Mouse (Mus musculus) left cerebral cortex, postnatal 4 days (tissue): ENCODE data around the gene Stx6. TPM values are rescaled to one million over a fixed set of nuclear protein-coding genes. Genes with fewer than 3 reads are reported as not detected.
A peak's percentile ranks its signal among the peaks of the same experiment; 100 is the strongest.

Source experiments
- DNase-seq: peaks from one replicate; pipeline ENCODE4 v3.0.0-alpha.2; 2022
- intact Hi-C: fragments of 180-260 bp; cut with DNase I; formaldehyde crosslinking; loops from one replicate; pipeline ENCODE4 v1.15.1; 2025
- total RNA-seq, 2 experiments: library from RNA; stranded (reverse); gene quantifications; 2 replicates each; pipeline ENCODE4 v1.2.3; 2021

Stx6 gene
- 100 to 1,000 TPM in 1 of 2 experiments, 10 to 100 TPM in 1; 99.3 to 102 TPM for total RNA-seq

GRCm38 (mm10) chr1:155158141-155158969 lies at the start of gene Stx6:
Stx6 (plus strand) TSS chr1:155158715.
- intact Hi-C loops: loop anchor here (5.0 kb wide), 1 partner anchor 44 kb away; no protein-coding TSS in a partner anchor
- peak; percentile 99 for DNase-seq

- intact Hi-C loops: no loop called here
- DNase-seq: no peak
Observed at GRCm38 (mm10) chr1:155109387-155110350, 48.8 kb upstream of the Stx6 start.

- intact Hi-C loops: no loop called here
- DNase-seq: no peak
Observed at GRCm38 (mm10) chr1:155111491-155111890, 47.0 kb upstream of the Stx6 start.

GRCm38 (mm10) chr1:155112118-155112517 lies 46.4 kb upstream of the Stx6 start:
- intact Hi-C loops: no loop called here
- DNase-seq: no peak

GRCm38 (mm10) chr1:155112875-155113274 lies 45.6 kb upstream of the Stx6 start:
- intact Hi-C loops: no loop called here
- no peak for DNase-seq

- DNase-seq: no peak
- intact Hi-C loops: no loop called here
Observed at GRCm38 (mm10) chr1:155113946-155114345, 44.6 kb upstream of the Stx6 start.

GRCm38 (mm10) chr1:155119719-155120118 lies 38.8 kb upstream of the Stx6 start:
- intact Hi-C loops: no loop called here
- DNase-seq: no peak

- intact Hi-C loops: no loop called here
- DNase-seq: peak; percentile 93
Observed at GRCm38 (mm10) chr1:155121977-155122939, 36.3 kb upstream of the Stx6 start.

- intact Hi-C loops: no loop called here
Observed at GRCm38 (mm10) chr1:155124397-155124796, 34.1 kb upstream of the Stx6 start.

GRCm38 (mm10) chr1:155126716-155127115 lies 31.8 kb upstream of the Stx6 start:
- intact Hi-C loops: no loop called here
- no peak for DNase-seq

More at GRCm38 (mm10) chr1:155124397-155124796, 34.1 kb upstream of the Stx6 start:
- DNase-seq: no peak

GRCm38 (mm10) chr1:155127429-155127934 lies 31.0 kb upstream of the Stx6 start:
- DNase-seq: no peak
- intact Hi-C loops: no loop called here

GRCm38 (mm10) chr1:155134866-155135265 lies 23.6 kb upstream of the Stx6 start:
- no peak for DNase-seq
- intact Hi-C loops: no loop called here

GRCm38 (mm10) chr1:155138795-155139194 lies 19.7 kb upstream of the Stx6 start:
- no peak for DNase-seq
- intact Hi-C loops: no loop called here

GRCm38 (mm10) chr1:155140076-155140475 lies 18.4 kb upstream of the Stx6 start:
- peak; percentile 45 for DNase-seq
- intact Hi-C loops: no loop called here

- DNase-seq: no peak
- intact Hi-C loops: no loop called here
Observed at GRCm38 (mm10) chr1:155145620-155146019, 12.9 kb upstream of the Stx6 start.

- peak; percentile 21 for DNase-seq
- intact Hi-C loops: no loop called here
Observed at GRCm38 (mm10) chr1:155146572-155146980, 11.9 kb upstream of the Stx6 start, which contains the start of gene Mr1. Mr1 (minus strand) TSS chr1:155146814.

- intact Hi-C loops: no loop called here
- DNase-seq: no peak
Observed at GRCm38 (mm10) chr1:155147228-155147627, 11.3 kb upstream of the Stx6 start.

- DNase-seq: no peak
- intact Hi-C loops: no loop called here
Observed at GRCm38 (mm10) chr1:155149403-155149802, 9.1 kb upstream of the Stx6 start.

GRCm38 (mm10) chr1:155150821-155151220 lies 7.7 kb upstream of the Stx6 start:
- DNase-seq: no peak
- intact Hi-C loops: no loop called here

GRCm38 (mm10) chr1:155153906-155154305 lies 4.6 kb upstream of the Stx6 start:
- no peak for DNase-seq
- intact Hi-C loops: no loop called here
